Mouse (Mus musculus): ENCODE data around the gene Kif21a.

Gene Kif21a

DNA sequence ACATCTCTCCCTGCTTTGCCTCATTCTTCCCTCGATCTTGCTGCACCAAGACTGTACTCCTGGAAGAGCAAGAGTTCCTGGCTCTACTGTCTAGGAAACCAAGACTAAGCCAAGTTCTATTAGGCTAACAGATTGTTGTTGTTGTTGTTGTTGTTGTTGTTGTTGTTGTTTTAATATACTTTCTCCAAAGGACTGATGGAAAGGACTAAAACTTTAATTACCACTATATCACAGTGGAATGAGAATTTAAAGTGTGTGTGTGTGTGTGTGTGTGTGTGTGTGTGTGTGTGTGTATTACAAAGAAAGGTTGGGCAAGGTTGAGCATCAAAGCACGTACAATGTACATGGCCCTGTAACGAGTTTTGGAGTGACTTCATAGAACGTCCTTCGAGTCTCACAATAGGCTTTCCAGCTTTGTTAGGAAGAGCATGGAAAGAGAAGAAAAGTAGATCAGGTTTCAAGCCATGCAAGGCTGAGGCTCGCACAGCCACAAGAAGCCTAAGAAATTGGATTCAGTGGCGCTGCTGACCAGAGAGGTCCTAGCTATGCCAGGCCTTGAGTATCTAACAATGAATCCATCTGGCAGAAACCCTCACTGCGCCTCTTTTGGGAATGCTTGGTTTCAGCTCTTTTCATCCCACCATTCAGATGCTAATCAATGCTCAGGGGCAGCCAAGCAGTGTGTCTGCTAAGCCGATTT is 31.4 kb downstream of the Kif21a start:
- in situ Hi-C loops (cut with MboI, MseI) = no loop called here

DNA sequence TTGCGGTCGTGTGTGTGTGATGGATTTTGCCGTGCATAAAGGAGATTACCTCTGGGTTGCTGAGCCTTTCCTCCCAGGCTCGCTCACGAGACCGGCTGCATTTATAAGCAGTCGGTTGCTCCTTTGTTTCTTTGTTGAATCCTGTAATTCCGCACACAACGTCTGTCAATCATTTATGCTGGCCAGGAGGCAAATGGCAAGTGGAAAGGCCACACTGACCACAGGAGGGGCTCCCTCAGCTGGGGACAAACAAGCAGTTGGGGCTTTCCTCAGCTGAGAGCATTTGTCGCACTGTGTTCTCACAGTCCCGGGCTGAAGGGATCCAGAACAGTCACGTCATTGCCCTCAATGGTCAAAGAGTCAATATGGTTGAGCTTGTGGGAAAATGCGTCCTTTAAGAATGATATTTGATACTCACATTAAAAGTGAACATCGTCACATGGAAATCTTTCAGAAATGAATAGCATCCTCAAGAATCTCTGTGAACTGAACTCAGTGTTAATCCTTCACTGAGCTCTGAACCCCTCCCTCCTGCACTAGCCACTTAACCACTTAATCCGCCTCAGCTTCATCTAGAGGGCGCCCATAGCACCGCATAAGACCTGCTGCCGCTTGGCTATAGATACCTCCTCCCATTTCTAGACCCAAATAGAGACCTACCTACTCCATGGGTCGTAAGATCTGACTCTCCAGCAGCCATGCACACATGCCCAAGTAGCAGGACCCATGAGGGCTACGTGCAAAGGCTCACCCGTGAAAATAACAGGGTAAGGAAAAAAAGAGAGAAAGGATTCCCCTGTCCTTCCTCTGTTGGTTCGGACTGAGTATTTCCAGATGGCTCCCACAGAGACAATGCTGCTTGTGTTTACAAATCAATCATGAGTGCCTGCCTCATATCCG is 32.2 kb downstream of the Kif21a start:
- in situ Hi-C loops (cut with MboI, MseI) = no loop called here

DNA sequence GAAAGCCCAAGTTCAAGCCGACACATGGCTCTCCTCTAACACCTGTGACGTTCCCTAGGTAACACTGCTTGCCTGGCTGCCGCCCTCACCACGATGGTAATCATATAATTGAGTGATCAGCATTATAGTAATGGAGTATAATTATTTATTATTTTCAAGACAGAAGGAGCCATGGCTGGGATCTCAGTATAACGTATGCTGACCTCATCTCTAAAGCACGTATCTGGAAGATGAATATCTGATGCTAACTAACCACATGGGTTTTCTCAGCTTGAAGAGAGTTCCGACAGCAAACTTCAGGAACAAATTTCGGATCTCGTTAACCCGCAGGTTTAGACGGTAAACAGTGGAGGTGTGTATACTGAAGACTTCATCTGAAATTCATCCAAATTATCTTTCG is 33.4 kb downstream of the Kif21a start:
- in situ Hi-C loops (cut with MboI, MseI) = no loop called here

DNA sequence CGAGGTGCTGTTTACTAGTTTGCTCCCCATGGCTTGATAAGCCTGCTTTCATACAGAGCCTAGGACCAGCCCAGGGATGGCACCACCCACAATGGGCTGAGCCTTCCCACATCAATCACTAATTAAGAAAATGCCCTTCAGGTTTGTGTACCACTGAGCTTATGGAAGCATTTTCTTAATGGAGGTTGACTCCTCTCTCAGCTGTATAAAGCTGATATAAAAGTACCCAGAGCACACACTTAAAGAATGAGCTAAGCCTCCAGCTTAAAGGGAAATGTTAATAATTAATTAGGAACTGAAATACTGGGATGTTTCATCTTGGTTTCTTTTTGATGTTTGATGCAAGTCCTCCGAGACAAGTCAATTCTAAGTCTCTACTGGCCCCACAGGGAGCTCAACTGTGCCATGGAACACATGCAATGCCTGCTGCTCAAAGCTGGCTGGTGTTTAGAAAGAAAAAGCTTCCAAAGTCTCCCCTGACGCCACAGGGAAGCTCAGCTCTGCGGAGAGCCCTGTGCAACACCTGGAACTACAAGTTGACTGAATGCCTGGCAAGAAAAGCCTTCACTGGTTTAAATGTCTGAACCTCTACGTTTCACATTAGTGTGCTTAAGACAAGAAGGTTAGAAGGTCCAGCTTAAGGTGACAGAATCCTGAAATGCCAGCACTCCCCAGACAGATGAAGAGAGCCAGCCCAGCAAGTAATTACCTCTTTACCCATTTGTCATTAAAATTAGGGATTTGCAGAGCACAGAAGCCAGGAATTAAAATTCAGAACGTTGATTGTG is 36.8 kb downstream of the Kif21a start:
- in situ Hi-C loops (cut with MboI, MseI) = no loop called here

DNA sequence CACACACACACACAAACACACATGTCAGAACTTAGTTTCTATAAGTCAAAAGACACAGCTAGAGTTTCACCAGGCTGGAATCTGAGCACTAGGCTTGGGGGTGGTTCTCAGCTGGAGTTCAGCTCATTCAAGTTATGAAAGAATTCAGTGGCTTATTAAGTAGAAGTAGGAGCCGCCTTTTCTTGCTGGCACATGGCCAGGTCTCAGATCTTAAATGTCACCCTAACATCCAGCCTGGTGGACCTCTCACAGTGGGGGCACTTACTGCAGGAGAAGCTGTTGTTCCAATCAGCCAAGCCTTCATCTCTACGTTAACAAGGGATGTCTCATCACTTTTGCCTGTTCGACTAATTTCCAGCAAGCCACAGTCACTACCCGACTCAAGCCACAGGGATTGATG is 39.5 kb downstream of the Kif21a start:
- in situ Hi-C loops (cut with MboI, MseI) = no loop called here

DNA sequence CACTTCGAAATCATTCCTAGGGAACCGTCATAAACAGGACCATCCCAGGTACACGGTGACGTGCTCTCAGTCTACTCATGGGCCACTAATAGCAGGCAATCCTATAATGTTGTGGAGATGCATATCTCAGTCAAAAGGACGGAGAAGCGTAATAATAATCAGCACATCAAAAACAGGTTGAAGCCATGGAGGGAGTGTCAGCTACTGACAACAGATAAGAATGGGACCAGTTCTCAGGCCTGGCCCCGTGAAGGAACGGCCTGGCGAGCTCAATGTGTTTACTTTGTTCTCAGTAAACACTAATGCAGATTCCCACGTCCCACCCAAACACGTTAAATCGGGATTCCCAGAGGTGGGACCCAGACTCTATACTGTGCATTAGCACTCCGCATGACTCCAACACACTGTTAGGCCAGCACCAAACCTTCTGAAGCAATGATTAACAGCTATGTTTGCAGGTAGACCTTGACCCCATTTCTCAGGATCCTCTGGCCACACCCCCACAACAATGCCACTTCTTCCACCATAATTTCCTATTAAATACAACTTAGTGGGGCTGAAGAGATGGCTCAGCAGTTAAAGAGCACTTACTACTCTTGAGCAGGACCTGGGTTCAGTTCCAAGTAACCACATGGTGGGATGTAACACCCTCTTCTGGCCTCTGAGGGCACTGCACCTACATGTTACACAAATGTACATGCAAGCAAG is 42.5 kb downstream of the Kif21a start:
- in situ Hi-C loops (cut with MboI, MseI) = no loop called here

DNA sequence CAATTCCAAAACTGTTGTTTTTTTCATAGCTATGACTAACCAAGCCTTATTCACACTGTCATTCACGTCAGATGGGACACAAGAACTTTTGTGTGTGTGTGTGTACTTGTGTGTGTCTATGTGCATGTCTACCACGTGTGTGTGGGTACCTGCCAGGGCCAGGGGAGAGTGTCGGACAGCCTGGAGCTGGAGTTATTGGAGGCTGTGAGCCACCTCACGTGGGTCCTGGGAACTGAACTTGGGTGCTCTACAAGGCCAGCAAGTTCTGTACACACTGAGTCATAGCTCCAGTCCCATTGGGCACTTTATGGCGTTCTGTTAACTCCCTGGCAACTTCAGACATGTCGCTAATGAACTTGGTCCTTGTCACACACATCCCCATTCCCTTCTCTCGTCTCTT is 45.0 kb downstream of the Kif21a start:
- in situ Hi-C loops (cut with MboI, MseI) = no loop called here

DNA sequence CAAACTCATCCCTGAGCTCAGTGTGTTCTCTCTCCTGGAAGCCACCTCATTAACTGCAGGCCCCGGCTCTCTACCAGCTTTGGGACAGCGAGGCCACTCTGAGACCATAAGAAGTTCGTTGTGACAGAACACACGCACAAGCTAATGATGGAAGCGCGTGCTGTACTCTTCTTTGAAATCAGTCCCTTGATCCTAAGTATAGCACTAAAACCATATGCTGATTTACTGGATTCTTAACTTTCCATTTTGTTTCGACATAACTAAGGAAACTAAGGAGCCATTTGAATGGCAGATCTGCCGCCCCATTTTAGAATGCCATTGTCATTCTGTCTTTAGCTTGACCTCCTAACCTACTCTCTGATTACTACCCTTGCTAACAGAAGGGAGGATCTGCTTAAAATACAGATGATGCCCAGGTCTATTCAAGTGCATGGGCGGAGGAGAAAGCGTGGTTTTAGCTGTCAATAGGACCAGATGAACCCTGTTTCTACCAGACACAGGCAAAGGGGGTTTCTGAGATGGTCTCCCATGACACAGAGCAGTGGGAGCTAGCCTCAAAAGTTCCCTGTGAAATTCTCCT is 48.6 kb downstream of the Kif21a start:
- in situ Hi-C loops (cut with MboI, MseI) = no loop called here

DNA sequence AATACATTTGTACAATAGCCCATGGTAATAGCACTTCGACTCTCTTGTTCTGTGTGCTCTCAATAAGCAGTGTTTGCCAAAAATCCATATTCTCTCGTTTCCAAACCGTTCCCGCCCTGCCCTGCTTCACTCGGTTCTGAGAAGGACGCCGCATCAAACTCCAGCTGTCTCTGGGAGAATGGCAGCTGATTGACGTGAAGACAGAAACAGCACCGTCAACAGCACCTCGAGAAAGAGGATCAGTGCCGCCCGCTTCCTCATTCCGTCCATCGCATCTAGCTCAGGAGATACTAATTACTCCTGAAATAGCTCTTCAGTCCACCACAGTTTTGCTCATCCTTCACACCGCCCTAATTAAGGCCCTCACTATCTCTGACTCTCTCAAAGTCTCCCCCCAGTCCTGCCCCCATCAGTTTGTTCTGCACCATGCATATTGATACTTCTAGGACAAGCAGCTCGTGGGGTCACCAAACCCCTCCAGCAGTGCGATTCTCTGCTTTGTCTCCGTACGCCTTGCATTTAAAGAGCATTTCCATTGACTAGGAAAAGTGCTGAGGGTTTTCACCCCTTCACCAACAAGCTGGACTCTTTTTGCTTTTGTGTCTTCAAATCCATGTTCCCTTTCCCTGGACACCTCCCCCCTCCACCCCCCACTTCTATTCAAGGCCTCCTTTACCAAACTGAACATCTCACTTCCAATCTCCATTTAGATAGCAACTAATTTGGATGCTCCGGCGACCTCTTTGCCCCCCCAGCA is 49.3 kb downstream of the Kif21a start:
- in situ Hi-C loops (cut with MboI, MseI) = no loop called here

DNA sequence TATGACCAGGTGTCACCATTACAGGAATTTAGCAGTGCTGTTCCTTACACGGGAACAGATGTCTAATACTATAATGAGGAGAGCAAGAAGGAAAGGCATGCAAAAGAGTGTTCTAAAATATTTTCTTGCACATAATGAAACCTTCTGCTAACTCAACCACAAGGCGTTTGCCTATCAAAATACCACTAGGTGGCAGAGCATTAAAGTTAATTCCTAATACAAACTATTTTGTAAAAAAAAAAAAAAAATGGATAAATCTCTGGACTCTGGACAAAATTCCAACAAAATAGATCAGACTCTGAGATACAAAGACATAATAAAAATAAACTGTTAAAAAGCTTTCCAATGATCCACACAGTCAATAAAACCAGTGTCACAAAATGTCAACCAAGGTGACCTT is 56.9 kb downstream of the Kif21a start:
- in situ Hi-C loops (cut with MboI, MseI) = no loop called here

DNA sequence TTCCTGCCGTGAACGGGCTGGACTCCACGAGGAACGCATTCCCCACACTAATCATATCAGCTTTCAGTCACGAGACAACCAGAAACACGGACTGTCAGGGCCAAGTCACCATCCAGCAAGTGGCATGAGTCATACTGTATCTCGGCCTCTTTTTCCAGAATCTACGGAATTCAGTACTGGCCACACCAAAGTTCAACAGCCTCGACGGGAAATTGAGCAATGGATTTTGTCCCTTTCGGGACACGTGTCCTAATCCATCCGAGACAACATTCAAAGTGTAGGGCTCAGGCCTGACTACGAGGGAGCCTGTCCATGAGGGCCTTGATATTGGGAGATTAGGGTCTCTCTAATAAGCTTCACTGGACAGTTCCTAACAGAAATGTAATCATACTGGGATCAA is 57.4 kb downstream of the Kif21a start:
- in situ Hi-C loops (cut with MboI, MseI) = no loop called here

DNA sequence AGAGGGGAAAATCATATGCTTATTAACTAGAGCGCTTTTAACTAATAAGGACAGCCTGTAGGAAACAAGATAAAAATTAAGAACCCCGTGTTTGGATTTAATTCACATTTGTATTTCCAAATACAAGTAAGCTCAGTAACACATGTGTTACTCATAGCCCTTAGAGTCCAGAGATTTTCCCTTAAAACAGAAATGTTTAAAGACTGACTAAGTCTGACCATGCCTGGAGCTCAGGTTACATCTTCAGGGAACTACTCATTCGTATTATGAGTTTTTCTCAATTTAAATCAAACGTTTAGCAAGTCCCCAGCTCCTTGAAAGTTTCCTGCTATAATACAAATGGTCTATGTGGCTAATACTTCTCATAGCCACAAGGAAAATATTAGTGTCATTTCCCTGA is 57.9 kb downstream of the Kif21a start:
- in situ Hi-C loops (cut with MboI, MseI) = no loop called here

DNA sequence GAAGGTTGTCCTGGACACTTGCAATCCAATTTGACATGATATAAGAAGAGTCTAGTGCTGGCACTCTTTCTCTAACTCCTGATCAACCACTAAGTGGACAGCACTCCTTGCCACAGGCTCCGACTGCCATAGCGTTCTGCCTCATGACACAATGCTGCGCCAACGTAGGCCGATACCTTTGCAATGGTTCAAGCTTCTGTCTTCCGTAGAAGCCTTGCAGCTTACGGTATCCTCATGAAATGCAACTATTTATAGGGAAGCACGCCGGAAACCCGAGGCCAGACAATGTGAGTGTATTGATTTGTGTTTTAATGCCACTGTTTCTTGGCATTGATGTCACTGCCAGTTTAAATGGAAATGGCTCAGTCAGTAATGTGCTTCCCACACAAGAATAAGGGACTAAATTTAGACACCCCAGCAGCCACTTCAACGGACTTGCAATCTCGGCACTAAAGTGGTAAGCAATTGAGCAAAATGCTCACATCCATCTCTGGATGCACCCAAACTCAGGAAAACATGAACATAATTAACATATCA is 62.0 kb downstream of the Kif21a start:
- in situ Hi-C loops (cut with MboI, MseI) = no loop called here

DNA sequence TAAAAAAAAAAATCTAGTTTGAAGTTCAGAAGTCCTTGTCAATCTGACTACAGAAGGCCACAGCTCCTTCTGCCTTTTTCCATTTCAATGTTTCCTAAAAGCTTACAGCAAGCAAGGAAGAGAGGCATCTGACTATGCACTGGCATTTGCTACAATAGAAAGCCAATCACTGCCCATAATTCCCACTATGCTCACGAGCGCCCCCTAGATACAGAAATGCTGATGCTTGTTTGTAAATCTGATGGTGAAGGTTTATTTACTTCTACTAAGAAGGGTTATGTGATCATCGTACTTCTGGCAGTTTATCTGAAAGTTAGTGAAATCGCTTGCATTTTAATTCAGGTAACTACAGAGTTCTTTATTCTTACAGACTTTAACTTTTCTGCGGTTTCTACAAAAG is 73.8 kb downstream of the Kif21a start:
- in situ Hi-C loops (cut with MboI, MseI) = no loop called here

DNA sequence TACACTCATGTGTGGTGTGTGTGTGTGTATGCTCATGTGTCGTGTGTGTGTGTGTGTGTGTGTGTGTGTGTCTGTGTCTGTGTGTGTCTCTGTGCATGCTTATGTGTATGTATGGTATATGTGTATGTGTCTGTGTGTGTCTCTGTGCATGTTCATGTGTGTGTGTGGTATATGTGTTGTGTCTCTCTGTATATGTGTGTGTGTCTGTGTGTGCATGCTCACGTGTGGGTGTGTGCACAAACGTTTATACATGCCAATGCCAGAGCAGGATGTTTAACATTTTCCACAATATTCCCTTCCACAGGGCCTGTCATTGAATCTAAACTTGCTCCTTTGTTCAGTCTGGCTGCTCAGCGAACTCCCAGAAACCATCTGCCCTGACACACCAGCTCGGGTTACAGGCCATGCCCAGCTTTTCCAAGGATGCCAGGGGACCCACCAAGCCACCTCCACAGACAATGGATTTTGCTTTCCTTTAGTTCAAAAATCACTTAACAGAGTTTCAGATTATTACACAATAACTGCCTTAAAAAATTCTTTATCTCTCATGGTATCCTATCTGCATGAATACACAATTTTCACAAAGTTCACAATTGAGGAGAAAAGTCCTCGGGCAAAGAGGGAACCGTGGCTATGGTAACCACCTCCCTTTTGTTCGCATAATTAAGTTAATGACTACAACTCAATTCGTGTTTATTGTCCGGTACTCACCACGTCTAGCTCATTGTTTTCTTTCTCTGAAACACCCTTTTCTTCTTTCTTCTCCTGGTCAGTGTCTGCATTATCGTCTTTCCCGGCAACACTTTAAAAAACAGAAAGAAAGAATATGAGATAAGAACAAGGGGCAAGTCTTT is 77.6 kb downstream of the Kif21a start:
- in situ Hi-C loops (cut with MboI, MseI) = no loop called here

DNA sequence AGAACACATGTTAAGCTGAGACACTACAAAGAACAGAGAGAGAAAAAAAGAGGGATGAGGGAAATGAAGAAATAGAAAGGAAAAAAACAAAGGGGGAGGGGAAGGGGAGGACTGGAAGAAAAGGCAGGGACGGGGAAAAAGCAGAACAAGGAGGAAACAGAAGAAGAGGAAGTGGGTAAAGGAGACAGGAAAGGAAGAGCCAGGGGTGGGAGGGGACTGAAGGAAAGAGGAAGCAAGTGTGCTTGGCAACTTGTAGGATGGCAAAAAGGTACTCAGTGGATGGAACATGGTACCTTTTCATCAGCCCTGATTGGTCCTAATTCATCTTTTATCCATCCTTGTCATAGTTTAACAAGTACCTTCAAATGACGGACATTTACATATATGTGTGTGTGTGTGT is 86.4 kb downstream of the Kif21a start:
- in situ Hi-C loops (cut with MboI, MseI) = no loop called here

DNA sequence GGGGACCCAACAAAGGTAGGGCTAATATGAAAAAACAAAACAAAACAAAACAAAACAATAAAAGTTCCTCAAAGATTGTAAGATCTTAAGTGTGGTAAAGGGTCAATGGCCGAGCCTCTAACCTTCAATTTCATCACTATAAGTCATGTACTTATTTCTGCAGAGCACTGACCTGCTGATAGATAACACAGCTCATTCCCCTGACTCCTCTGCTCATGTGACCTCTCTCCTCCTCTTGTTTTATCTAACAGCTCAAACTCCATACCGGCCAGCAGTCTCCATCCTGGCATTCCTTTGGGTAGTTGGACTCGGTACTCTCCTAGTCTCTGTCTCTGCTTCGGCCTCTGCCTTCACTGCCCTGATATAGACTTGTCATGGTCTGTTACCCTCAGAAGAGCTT is 87.2 kb downstream of the Kif21a start:
- in situ Hi-C loops (cut with MboI, MseI) = no loop called here

DNA sequence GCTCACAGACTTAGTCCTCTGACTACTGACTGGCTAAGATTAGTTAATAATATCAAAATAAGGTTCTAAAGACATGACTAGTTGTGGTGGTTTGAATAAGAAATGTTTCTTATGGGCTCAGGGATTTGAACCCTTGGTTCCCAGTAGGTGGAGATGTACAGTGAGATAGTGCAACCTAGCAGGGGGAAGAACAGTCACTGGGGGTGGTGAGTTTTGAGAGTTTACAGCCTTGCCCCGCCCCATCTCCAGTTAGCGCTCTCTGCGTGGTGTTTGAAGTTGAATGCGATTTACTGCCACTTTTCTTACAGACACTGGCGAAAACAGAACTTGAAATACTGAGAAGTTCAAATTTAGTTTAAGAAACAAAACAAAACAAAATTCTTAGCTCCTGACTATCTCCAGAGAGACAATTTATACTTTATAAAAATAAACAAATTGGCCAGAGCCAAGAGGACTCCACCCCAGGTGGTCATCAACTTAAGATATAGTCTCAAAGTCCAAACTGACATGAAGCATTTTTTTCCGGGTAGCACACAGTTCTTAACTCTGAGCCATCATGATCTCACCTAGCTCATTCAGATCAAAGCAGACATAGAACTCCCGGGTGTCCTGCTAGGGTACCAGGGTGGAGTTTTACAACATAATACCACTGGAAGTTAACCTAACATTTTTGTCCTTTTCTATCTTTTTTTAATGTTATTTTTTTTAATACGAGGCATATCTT is 88.8 kb downstream of the Kif21a start:
- in situ Hi-C loops (cut with MboI, MseI) = no loop called here

DNA sequence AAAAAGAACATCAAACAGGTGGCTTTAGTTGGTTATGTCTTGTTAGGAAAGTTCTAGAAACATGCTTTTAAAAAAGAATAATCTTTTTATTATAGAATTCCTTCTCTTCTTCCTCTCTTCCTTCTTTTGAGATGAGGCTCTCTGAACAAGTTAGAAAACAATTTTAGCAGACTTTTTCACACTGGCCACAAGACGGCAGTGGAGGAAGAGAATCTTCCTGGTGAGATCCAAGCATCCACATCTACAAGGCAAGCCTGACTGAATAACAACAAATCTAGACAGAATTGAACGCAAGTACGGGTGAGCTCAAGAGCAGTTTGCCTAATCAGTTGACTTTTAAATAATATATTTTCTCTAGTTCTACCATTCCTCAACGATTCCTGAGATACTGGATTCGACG is 98.4 kb downstream of the Kif21a start:
- in situ Hi-C loops (cut with MboI, MseI) = no loop called here

Data from T-helper 2 cell (primary cell).